Mouse (Mus musculus) thymus, postnatal 0 days (tissue): ENCODE results near the gene 4933402J07Rik. TPM values are rescaled to one million over a fixed set of nuclear protein-coding genes. Genes with fewer than 3 reads are reported as not detected.

ENCODE experiments used
- DNase-seq: peaks from one replicate; pipeline ENCODE4 v3.0.0-alpha.2; 2015; ENCODE audit warnings: low spot score
- polyA plus RNA-seq: library from polyadenylated mRNA; unstranded; fragments of >200 nt; fragmentation: Nextera tagmentation; extraction: Ambion mirVana; gene quantifications from 2 replicates; pipeline ENCODE4 v1.2.1, GENCODE M21; 2015

Gene 4933402J07Rik
- not detected in 2 replicates for polyA plus RNA-seq

DNA sequence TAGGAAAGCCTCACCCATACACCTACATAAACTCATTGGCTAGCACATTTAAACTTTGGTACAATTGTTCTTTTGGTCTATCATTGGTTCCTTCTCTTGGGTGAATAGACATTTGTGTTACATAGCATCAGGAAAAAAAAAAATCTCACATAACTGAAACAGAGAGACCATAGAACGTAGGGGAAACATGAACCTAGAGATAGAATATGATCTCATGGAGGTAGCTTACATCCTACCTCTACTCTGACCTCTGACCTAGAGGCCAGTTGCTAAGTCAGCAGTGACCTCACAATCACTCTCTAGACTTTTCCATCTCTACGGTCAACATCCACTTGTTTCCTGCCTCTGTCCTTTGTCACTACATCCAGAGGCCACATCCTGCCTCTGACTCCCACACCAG, at the start of gene 4933402J07Rik:
Gene 4933402J07Rik, plus strand, starts transcription at position 301 of the 400 bp plus-strand sequence.
- DNase-seq, result no peak

DNA sequence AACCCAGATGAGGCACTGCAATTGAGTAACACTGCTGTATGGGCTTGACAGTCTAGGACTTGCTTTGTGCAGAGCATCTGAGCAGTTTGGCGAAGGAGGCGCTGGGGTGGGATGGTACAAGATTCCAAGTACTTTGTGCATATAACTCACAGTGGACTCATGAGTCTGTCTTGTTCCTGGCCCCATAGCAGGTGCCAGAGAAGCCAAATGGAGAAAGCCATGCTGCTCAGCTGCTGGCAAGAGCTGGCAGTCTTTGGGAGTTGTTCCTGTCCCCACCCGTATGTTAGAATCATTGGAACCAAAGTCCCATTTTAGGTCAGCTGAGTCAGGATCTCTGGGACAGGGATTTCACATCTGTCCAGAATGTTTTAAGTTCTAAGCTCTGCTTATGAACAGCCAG, 46.5 kb upstream of the 4933402J07Rik start:
- no peak for DNase-seq

DNA sequence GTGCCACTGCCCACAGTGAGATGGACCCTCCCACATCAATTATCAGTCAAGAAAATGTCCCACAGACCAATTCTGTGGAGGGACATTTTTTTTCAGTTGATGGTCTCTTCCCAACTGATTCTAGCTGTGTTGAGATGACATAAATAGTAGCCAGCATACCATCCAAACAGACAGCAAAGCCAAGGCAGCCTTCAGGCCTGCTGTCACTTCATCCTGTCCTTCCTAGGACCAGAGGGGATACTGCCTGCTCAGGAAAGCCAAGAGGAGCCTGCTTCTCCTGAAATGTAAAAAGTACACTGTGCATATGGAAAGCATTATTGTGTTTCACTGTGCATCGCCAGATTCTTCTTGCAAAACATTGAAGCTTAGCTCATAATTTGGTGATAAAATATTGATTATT, 38.6 kb upstream of the 4933402J07Rik start:
- DNase-seq, result no peak

DNA sequence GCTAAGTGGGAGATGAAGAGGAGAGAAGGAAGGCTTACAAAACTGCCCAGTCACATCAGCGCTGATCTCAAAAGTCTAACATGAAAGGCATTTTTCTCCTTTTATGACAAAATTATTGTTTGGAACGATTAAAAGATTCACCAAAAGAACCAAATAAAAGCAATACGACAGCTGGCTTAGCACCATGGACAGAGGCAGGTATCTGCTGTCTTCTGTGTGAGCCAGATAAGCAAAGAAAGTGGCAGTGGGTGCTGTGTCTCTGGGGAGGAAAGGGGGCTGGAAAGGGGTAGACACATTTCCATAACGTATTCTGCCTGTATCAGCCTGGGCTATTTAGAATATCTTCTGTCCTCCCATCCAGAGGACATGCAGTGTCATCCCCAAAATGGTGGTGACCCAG, 32.5 kb upstream of the 4933402J07Rik start:
- DNase-seq, result no peak

DNA sequence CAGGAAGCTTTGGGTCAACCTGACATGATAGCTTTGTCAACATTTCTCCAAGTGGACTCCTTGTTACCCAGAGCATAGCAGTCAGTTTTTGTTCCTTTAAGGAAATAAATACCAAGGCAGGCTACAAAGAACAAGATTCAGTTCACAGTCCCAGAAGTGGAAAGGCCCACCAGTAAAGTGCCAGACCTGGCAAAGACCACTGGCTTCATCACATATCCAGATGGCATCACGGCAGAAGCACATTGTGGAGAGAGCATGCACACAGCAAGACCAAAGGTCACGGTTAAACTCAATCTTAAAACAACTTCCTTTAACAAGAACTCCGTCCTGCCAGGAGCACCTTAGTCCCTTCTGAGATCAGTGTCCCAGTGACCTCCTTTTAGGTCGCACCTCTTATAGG, 30.2 kb upstream of the 4933402J07Rik start:
- no peak for DNase-seq

DNA sequence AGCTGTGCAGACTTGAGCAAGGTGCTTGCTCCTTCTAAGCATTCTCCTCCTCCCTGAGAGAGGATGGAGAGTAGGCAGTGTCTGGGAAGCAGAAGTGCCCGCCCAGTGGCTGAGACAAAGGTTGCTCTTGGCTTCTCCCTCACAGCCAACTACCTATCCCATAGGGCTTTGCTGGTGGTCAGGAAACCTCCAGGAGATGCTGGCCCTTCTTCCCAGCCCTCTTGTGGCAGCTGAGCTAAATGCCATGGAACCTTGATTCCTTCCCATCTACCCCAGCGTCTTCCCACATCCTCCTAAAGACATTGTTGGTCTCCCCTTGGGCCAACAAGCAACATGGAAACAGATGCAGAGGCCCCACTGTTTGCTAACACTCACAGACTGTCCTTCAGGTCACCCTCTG, 28.8 kb upstream of the 4933402J07Rik start:
- DNase-seq, result no peak

DNA sequence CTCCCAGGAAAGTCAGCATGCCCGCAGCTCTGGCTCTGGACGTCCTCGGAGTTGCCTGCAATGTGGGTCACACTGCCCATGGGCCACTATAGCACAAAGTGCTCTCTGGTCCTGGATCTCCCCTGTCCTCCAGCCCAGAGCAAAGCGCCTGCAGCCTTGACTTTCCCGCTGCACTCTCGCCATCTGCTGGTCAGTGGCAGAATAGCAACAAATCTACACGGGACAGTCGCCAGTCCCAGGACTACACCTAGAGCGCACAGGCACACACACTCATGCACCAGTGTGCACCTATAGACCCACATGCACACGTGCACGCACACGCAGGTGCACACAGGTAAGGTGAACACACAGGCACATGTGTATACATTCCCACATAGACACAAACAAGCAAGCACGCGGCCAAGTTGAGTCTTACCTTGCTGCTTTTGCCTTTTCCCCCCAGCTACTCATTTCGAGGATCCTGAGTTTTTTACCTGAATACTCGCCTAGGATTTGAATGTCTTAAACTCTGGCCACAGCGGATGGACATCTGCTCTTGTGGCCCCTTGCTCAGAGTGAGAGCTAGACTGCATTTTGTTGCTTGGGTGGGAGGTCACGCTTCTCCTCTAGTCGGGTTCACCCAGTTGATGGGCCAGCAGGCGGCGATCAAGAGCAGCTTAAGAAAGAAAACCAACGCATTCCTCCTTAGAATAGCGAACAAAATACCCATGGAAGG, 26.9 kb upstream of the 4933402J07Rik start:
- DNase-seq, result peak; percentile 64

DNA sequence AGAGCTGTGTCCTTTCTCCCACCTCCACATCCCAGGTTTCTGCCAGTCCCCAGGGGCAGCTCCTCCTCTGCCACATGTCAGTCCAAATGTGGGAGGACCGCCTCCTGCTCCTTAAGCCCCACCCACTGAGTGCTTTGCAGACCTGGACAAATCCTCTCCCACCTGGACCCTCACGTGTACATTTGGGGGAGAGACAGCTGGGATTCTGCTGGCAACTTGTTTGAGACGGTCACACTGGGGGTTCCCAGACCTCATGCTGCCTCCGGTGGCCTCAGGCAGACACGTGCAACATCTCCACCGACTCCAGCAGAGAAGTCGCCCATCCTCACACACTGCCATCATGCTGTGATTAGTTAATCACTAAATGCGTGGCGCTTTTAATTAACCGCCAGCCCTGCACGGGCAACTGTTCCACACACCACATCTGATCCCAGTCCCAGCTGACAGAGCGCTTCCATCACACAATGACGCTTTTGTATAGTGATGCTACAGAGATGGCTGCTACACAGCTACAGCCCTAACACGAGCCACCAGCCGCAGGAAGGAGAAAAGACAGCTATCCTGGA, 23.7 kb upstream of the 4933402J07Rik start:
- DNase-seq, result no peak

DNA sequence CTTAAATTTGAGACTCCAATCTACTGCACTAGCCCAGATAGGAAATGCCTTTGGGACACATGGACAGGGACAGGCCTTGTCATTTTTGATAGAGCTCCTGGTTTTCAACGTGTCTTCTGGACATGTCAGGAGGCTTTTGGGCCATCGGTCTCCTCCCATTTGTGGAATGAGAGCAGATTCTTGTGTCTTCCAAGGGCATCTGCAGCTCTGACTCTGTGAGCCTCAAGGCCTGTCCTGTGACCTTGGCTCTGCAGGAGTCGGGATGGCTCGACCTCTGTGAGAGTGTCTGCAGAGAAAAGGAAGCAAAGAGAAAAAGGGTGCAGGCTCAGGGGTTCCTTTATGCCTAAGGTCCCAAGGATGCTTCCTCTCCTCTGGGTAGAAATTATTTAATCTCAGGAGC, 13.8 kb upstream of the 4933402J07Rik start:
- DNase-seq, result no peak

DNA sequence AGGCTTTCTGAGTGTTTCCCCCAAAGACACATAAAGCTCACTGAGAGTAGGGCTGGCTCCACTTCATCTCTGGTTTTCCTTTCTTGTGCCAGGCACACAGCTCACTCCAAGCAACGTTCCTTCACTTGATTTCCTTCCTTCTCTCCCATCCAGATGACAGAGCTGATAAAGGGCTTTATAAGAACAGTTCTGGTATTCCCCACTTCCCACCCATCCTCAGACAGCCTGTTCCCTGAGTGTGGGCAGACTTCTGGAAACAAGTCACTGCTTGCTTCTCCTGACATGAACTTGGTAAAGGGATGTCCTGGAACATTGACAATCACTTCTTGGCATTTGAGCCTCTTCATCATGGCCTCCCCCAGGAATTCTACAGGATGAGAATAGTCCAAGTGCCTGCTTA, 10.9 kb upstream of the 4933402J07Rik start:
- DNase-seq, result no peak

DNA sequence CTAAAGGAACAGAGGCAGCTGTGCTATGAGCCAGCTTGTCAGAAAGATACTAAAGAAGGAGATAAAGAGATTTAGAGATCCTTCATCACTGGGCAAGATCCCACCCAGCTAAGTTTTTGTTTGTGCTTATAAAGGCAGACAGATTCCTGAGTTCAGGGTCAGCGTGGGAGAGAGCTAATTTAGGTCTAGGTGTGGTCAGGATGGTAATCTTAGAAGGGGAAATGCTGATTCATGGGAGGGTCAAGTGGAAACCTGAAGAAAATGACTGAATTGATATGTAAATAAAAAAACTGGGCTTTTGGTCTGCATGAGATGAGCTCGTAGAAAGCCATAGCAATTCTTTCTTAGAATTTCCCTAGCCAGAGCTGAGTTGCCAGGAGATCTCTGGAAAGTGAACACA, 2.9 kb upstream of the 4933402J07Rik start:
- no peak for DNase-seq

DNA sequence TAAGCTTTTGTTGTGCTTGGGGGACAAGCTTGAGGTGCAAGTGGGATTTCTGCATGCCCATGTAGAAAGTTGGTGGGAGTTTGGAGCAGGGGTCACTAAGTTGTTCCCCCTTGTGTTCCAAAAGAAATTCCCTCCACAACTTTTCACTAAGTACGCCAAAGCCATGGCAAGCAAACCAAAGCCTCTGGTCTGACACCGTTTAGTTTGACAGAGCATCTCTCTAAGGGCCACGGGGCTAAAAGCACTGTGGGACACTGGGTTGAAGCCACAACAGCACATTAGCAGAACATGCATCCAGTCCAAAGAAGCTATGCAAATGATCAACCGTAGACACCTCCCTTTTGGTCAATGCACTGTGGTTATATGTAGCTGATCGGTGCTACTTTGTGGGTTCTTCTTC, 5.5 kb downstream of the 4933402J07Rik start:
- no peak for DNase-seq

DNA sequence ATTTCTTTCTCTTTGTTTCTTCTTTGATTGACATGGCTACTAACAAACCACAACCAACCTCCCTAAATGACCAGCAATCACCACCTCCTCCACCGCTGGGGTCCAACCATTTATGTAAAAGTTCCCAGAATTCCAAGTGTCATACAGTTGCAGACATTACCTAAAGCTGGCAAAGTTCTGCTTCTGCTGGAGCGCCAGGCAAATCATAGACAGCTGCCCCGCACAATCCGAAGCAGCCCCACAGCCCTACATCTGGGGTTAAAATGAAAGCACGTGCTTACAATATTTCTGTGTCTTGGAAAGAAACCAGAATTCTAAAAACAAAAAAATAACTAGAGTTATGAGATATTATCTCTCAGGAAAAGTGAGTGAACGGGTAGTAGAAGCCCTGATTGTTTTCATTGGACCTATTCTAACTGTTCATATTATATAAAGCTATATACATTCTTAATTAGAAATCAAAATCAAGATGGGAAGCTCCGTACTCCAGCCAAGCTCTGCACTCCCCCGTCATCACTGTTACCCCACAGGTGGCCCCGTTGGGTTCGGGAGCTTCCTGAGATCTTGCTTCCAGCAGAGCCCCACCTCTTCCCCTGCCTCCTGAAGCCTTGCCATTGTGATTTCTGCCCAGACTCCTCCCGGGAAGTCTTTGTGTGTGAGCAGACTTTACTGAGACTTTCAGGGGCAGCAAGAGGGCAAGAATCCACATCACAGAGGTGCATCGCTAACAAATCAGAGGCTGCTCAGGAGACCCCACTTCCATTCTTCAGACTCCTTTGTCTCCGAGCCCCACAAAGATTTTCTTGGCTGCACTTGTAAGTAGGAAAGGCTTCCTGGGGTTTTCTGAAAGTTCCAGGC, 6.3 kb downstream of the 4933402J07Rik start:
- DNase-seq, result no peak

DNA sequence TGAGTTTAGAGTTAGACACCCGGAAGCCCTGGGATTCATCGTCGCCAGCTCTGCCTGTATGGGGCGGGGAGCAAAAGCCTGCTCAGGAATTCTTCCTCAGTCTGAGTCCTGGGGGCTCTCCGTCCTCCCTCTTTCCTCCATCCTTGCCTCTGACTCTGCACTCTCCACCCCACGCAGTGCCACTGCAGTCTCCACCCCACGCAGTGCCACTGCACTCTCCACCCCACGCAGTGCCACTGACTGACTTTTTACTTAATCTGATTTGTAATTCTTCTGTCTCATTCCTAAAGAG, 6.9 kb downstream of the 4933402J07Rik start:
- no peak for DNase-seq

DNA sequence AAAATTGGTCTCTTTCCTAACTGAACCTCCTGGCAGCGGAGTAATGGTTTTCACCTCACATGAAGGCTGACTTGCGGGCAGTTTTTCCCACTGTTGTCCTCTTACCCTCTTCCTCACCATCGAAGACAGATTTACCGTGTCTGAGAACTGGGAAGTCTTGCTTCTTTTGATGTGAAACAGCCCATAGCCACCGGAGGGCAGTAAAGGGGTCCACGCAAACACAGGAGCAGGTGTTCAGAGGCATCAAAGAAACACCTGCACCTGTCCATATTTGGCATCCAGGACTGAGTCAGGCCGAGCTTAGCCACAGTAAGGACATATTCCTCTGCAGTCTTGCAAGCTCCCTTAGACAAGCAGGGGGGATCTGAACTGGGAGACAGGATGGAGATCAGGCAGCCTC, 7.2 kb downstream of the 4933402J07Rik start:
- DNase-seq, result no peak

DNA sequence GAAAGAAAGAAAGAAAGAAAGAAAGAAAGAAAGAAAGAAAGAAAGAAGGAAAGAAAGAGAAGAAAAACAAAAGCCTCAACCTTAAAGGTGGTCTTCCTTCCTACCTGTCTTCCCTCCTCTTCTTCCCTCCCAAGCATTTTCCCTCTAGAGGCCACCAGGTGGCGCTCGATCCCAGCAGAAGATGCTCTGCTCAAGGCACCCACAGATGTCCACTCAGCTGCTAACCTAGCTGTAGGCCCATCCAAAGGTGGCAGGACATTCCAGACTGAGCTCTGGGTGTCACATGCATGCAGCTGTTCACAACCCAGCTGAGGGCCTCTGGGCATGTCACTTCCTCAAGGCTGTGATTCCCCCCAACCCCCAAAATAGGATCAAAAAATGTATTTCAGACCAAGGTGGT, 30.6 kb downstream of the 4933402J07Rik start:
- peak; percentile 39 for DNase-seq

DNA sequence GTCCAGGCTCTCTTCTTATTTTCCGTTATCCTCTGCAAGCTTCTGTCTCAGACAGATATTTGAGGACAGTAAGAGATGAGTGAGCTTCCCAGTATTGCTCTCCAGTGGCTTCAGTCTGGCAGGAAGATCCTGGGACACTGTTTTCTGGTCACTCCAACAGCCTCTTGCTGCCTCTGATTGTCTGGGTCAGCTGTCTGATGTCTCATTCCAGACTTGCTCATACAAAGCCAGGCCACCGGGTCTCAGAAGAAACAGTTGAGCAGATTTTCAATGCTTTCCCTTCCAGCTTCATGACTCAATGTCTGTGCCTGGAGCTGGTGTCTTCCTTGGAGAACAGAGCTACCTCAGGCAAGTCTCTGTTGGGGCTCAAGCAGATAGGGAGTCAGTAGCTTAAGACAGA, 39.1 kb downstream of the 4933402J07Rik start:
- DNase-seq, result no peak

DNA sequence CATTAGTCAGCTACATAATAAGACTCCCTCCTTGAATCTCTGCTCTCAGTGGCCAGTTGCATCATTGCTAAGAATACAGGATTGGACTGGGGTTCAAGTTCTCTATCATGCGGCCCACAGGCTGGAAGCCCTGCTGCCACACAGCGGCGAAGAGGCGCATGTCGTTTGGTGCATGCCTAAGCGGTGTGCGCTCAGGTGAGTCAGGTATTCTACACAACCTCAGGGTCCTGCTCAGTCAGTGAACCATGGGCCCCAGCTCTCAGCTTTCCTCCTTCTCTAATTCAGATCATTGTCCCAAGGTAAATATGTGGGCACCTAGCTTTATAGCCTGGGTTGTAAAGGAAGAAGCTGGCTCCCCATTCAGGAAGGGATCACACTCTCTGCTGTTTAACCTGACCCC, 45.5 kb downstream of the 4933402J07Rik start:
- DNase-seq, result no peak

DNA sequence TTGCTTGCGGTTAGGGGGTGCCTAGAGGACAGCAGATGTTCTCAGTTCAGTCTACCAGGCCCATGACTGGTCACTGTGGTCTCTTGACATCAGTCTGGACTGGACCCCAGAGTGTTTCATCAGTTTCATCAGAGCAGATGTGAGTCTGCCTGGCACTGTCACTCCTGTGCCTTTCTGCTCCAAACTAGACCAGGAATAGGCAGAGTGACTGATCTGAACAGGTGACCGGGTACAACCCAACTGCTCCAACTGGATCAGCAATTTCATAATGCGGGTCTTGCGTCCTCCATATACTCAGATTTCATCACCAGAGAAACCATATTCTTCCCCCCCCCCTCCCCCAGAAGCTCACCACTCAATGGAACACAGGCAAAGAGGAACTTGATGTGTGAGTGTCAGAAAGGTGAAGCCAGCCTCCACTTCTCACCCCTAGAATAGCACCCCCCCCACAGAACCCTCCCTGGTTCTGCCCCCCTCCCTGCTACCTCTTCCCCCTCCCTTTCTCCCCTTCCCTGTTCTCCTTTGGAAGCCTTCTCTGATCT, 46.1 kb downstream of the 4933402J07Rik start:
- DNase-seq, result no peak

DNA sequence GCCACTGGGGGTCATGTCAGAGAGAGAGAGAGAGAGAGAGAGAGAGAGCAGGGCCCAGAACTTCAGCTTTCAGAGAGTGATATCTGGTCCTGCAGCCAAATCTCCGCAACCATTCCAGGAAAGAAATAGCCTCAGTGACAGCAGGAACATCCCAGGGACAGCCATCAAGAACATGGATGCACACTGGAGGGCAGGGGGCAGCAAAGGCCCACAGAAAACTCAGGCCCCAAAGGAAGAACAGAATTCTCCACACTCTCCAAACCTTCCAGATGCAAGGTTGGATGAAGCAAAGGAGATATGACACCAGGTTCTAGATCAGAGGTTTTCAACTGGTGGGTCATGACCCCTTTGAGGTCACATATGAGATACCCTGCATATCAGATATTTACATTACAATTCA, 50.0 kb downstream of the 4933402J07Rik start:
- DNase-seq, result no peak

DNA sequence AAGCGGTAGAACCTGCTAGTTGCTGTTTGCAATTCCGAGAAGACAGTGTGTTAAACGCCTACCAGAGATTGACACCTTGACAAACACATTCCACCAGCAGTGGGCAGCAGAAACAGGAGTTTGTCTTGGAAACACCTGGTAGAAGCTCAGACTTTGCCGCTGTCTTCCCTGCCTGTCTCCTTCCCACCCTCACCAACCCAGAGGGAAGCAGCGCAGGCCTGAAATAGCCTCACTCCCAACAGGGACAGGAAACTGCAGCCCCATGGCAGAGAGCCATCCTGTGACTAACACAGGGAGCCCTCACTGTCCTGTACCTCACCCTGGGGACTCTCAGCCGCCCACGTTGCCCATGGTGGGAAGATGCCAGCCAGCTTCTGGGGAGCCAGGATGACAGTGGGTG, 55.5 kb downstream of the 4933402J07Rik start:
- no peak for DNase-seq

DNA sequence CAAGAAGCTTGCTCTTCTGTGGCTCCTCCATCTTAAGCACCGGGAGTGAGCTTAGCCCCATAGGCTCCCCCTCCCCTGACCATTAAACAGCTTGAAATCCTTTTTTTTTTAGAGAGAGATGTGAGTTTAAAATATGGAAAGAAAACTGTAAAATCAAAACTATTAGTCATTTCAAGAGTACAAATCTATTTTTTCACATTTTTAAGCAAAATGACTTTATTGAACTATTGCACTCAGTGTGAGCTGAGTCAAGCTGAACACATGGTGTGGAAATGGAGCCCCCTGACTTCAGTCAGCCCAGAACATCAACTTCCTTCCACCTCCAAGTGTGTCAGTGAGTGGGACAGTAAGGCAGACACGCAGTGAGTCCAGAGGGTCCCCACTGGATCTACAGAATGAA, 55.9 kb downstream of the 4933402J07Rik start:
- DNase-seq, result no peak
